Mouse (Mus musculus) embryonic facial prominence, embryonic 10.5 days (tissue): ENCODE measurements around the gene Acsbg2. TPM values are rescaled to one million over a fixed set of nuclear protein-coding genes. Genes with fewer than 3 reads are reported as not detected.
"Not testable (repeated sequence)": the region's sequence is repeated elsewhere in the genome, so short reads cannot be mapped to it uniquely, and the experiment has no call there.

Experiments used
- DNase-seq: peaks from one replicate; pipeline ENCODE4 v3.0.0-alpha.2; 2017; ENCODE audit warnings: low spot score
- H3K27ac ChIP-seq: fragments of 300-500 bp; sonication (generic); replicated peaks from 2 replicates; pipeline ENCODE4 v1.5.1; 2016; ENCODE audit warnings: mild to moderate bottlenecking
- H3K27me3 ChIP-seq: fragments of 300-500 bp; sonication (generic); replicated peaks from 2 replicates; pipeline ENCODE4 v1.6.1; 2016; ENCODE audit warnings: low read depth, mild to moderate bottlenecking; ENCODE audit not compliant: poor library complexity, severe bottlenecking
- H3K36me3 ChIP-seq: fragments of 300-500 bp; sonication (generic); replicated peaks from 2 replicates; pipeline ENCODE4 v1.6.1; 2016; ENCODE audit warnings: mild to moderate bottlenecking, moderate library complexity
- H3K4me1 ChIP-seq: fragments of 300-500 bp; sonication (generic); 2 replicates; pipeline ENCODE4 v1.6.1; 2016
- H3K4me3 ChIP-seq: fragments of 300-500 bp; sonication (generic); 2 replicates; pipeline ENCODE4 v1.5.1; 2016; ENCODE audit warnings: mild to moderate bottlenecking, moderate library complexity
- H3K9me3 ChIP-seq: fragments of 300-500 bp; sonication (generic); 2 replicates; pipeline ENCODE4 v1.6.1; 2016; ENCODE audit warnings: mild to moderate bottlenecking
- whole genome bisulfite sequencing: fragments of 180-500 bp; shearing (Covaris S2); methylation state at CpG from one replicate; pipeline ENCODE4 v1.1.7; 2016; 5-methylcytosine and 5-hydroxymethylcytosine counted together
- polyA plus RNA-seq: library from polyadenylated mRNA; unstranded; fragments of >200 nt; fragmentation: Nextera tagmentation; extraction: Ambion mirVana; gene quantifications from 2 replicates; pipeline ENCODE4 v1.2.1, GENCODE M21; 2016

The Acsbg2 gene
- polyA plus RNA-seq, result not detected in 2 replicates

DNA sequence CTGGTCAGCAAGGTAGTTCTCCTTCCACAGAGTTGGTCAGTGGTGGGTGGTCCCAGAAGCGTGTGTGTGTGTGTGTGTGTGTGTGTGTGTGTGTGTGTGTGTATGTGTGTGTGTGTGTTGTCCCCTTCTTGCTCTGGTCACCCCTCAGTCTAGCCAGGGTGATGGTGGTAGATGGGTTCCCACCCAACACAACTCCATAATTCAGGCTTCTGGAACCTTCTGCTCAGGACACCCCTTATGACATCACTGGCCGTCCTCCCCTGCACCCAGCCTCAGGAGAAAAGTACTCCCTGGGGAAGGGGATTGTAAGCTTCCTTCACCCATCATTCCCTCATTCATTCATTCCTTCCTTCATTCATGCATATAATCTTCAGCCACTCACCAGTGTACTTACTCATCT is at the start of gene Acsbg2:
Gene Acsbg2, minus strand, starts transcription at position 211 of the 400 bp plus-strand sequence.
- no peak within 1 kb of the TSS for H3K4me3 ChIP-seq
- H3K9me3 ChIP-seq, result no peaks in the 10 kb centered on the region
- no peaks in the 10 kb centered on the region for H3K27me3 ChIP-seq
- no peaks in the 10 kb centered on the region for H3K4me1 ChIP-seq
- WGBS, result 86% methylated on average over 2 of the region's 2 CpGs
- no peaks in the 10 kb centered on the region for H3K36me3 ChIP-seq
- no peak within 1 kb of the TSS for H3K27ac ChIP-seq
- no peak for DNase-seq

DNA sequence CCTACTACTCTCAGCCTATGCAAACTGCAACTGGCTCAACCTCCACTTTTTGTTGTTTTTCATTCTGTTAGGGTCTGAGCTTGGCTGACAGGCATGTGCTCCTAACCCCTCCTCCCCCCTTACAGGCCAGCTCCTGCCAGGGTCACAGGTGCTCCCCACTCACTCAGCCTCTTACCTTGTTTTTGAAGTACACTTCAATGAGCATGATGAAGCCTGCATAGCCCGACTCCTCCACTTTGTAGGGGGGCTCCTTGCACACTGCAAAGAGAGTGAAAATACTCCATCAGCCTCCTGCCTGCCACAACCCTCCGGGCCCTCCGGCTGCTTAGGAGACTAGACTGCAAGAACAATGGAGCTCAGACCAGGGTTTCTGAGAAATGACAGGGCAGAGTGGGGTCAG is 45.5 kb upstream of the Acsbg2 start:
- peaks cover 99% of the 10 kb centered on the region for H3K36me3 ChIP-seq

DNA sequence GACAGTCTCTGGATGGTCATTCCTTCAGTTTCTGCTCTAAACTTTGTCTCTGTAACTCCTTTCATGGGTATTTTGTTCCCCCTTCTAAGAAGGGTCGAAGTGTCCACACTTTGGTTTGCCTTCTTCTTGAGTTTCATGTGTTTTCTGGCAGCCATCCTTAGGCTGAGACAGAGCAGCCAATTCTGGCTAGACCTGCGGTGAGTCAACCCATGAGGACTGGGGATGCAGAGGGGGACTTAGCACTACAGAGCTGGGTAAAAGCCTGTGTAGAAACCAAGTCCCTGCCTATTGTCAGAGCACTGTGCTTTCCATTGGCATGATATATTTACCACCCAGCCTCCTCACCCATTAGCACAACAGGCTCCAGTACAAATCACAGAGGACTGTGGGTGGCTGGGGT is 42.9 kb upstream of the Acsbg2 start:
- WGBS, result 95% methylated on average over 2 of the region's 2 CpGs
- H3K27ac ChIP-seq, result no peak overlapping the region
- H3K4me3 ChIP-seq, result no peak overlapping the region
- H3K36me3 ChIP-seq, result peaks cover 99% of the 10 kb centered on the region
- H3K9me3 ChIP-seq, result no peaks in the 10 kb centered on the region
- no peaks in the 10 kb centered on the region for H3K4me1 ChIP-seq
- no peaks in the 10 kb centered on the region for H3K27me3 ChIP-seq
- DNase-seq, result no peak

More for the DNA sequence above, 45.5 kb upstream of the Acsbg2 start:
- no peak overlapping the region for H3K27ac ChIP-seq
- H3K9me3 ChIP-seq, result no peaks in the 10 kb centered on the region
- H3K4me1 ChIP-seq, result no peaks in the 10 kb centered on the region
- no peaks in the 10 kb centered on the region for H3K27me3 ChIP-seq
- WGBS, result 88% methylated on average over 3 of the region's 3 CpGs
- DNase-seq, result no peak
- no peak overlapping the region for H3K4me3 ChIP-seq

DNA sequence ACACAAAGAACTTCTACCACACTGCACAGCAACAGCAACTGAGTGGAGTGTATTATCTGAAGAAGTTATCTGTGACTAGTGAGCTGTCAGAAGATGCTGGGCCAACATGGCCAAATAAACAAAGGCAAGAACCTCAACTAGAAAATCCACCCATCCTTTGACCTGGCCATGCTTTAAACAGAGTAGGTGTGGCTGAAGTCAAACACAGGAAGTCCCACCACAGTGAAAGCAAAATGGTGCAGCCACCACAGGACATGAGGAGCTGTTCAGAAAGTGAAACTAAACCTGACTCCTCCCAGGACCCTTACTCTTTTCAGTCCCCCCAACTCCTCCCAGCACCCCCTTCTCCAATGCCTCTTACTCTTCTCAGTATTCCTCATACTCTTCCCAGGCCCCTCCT is 39.2 kb upstream of the Acsbg2 start:
- Histone ChIP-seq H3K27me3 (no peaks in the 10 kb centered on the region), H3K36me3 (peaks cover 99% of the 10 kb centered on the region), H3K9me3 (no peaks in the 10 kb centered on the region), H3K4me1 (no peaks in the 10 kb centered on the region), H3K27ac (no peak overlapping the region), H3K4me3 (no peak overlapping the region)
- DNase-seq, result no peak

DNA sequence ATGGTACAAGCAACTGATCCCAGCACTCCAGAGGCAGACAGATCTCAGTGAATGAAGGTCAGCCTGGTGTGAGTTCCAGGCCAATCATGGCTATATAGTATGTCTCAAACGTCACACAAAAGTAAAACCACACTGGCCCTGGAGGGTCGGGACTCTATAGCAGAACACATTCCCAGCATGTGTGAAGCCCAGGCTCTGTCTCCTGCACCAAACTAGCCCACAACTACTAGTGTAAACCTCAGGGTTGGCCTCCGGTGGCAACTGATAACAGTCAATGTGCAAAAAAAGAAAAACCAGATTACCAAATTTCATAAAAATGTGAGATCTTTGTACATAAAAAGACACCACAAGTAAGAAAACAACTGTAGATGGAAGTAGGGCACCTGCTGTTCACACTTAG is 38.8 kb upstream of the Acsbg2 start:
- Histone ChIP-seq H3K4me3 (no peak overlapping the region), H3K9me3 (no peaks in the 10 kb centered on the region), H3K36me3 (peaks cover 99% of the 10 kb centered on the region), H3K4me1 (no peaks in the 10 kb centered on the region), H3K27me3 (no peaks in the 10 kb centered on the region), H3K27ac (no peak overlapping the region)
- 90% methylated on average over 3 of the region's 3 CpGs for WGBS
- DNase-seq, result no peak

DNA sequence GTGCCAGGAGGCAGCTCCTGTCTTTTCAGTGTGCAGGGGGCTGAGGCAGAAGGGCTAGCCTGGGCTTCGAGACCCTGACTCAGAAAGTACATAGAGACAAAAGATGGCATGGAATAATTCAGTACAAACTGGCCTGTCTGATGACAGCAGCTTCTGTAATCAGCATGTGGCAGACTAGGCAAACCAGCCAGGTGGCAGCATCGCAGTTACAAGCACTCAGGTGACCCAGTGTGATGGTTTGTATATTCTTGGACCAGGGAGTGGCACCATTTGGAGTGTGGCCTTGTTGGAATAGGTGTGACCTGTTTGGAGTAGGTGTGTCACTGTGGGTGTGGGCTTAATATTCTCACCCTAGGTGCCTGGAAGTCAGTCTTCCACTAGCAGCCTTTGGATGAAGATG is 35.5 kb upstream of the Acsbg2 start:
- H3K27me3 ChIP-seq, H3K4me1 ChIP-seq, H3K4me3 ChIP-seq, H3K9me3 ChIP-seq, DNase-seq, H3K27ac ChIP-seq: not testable (repeated sequence)
- H3K36me3 ChIP-seq, result peaks cover 100% of the 10 kb centered on the region
- 90% methylated on average over 2 of the region's 2 CpGs for WGBS

DNA sequence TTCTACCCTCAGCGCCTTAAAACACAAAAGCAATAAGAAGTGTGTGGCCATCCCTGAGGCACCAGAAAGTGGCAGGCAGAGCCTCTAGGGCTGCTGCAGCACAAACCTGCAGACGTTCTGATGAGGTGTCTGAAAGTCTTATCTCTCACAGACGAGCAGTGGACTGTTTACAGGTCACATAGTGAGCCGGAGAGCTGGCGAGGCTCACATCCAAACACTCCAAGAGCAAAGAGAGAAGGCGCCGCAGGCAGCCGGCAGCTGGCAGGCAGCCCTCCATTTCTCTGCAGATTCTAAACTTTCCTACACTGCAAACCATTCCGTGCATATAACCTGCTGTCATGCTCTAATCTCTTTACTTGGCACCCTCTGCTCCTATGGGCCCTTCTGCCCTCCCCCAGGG is 33.6 kb upstream of the Acsbg2 start:
- Histone ChIP-seq H3K4me3 (no peak overlapping the region), H3K27ac (no peak overlapping the region), H3K9me3 (no peaks in the 10 kb centered on the region), H3K36me3 (peaks cover 100% of the 10 kb centered on the region), H3K27me3 (no peaks in the 10 kb centered on the region), H3K4me1 (no peaks in the 10 kb centered on the region)
- WGBS, result 85% methylated on average over 9 of the region's 9 CpGs
- DNase-seq, result no peak

DNA sequence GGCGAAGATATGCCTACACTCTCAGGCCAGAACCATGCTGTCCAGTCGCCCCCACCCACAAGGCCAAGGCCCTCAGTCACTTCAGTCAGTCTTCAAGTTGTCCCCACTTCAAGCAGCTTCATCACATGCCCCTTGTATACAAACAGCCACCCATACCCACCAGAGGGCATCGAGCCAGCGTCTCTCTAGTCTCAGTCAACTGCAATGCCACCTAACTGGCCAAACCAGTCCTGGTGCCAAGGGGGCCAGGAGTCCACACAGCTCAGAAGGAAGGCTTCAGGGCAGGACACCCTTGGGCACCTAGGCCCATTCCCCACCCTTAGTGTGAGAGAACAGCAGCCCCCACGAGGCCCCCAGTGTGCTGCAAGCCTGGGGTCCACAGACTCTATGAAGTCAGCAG is 32.8 kb upstream of the Acsbg2 start:
- no peak overlapping the region for H3K4me3 ChIP-seq
- H3K27ac ChIP-seq, result no peak overlapping the region
- no peaks in the 10 kb centered on the region for H3K27me3 ChIP-seq
- H3K36me3 ChIP-seq, result peaks cover 100% of the 10 kb centered on the region
- H3K9me3 ChIP-seq, result no peaks in the 10 kb centered on the region
- 88% methylated on average over 5 of the region's 5 CpGs for WGBS
- no peak for DNase-seq
- no peaks in the 10 kb centered on the region for H3K4me1 ChIP-seq

DNA sequence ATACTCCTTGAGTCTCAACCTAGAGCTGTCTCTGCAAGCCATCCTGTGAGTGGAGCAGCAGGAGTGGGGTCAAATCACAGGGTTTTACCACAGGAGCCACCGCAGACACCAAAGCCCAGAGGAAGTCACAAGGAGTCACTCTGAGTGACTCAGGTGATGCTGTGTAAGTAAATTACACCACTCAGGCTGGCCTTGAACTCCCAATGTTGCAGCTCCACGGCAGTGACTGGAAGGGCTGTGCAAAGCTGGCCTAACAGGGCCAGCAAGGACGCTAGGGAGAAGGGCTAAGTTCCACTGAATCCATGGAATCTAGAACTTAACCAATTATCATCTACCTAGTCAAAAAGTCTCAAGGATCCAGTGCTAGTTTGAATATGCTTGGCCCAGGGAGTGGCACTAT is 31.9 kb upstream of the Acsbg2 start:
- Histone ChIP-seq H3K4me3 (no peak overlapping the region), H3K27me3 (no peaks in the 10 kb centered on the region), H3K27ac (no peak overlapping the region), H3K4me1 (no peaks in the 10 kb centered on the region), H3K36me3 (peaks cover 100% of the 10 kb centered on the region), H3K9me3 (no peaks in the 10 kb centered on the region)
- no peak for DNase-seq
- WGBS, result 91% methylated on average over 3 of the region's 3 CpGs

DNA sequence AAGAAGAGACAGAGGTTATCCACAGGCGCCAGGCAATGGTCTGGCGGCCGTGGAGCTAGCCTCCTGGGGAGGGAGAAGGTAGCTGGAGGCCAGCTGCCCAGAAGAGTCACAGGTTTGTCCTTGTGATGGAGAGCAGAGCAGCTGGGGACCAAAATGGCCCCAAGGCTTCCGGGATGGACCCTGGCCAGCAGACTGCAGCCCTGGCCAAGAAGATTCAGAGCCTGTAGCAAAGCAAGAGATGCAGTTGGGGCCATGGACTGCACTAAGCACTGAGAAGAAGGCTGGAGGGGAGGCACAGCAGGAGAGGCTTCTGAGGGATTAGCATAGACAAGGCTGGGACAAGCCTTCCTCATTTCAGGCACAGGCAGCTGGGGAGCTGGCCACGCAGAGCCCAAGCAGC is 28.5 kb upstream of the Acsbg2 start:
- Histone ChIP-seq H3K27ac (no peak overlapping the region), H3K27me3 (no peaks in the 10 kb centered on the region), H3K4me1 (no peaks in the 10 kb centered on the region), H3K9me3 (no peaks in the 10 kb centered on the region), H3K4me3 (no peak overlapping the region), H3K36me3 (peaks cover 100% of the 10 kb centered on the region)
- DNase-seq, result no peak
- 83% methylated on average over 5 of the region's 5 CpGs for WGBS

DNA sequence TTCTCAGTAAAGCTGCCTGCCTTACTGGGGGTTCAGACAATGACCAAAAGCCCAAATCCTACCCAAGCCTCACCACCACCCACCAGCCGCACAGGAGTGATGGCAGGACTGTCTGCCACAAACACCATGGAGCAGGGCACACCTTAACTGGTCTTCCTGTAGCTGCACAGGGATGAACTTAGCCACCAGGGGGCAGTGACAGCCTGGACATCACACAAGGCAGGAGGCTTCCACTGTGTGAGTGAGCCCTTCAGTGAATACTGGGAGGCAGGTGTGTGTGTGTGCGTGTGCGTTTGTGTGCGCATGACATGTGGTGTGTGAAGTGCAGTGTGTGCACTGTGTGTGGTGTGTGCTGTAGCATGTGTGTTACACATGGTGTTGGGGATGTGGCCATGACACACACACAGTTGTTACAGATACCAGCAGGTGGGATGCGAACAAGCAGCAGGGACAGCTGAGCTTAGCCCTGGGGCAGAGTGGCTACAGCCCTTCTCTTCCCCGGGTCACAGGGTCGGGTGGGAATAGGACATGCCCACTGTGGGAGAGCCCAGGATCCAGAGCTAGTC is 23.5 kb upstream of the Acsbg2 start:
- Histone ChIP-seq H3K36me3 (peaks cover 100% of the 10 kb centered on the region), H3K4me1 (no peaks in the 10 kb centered on the region), H3K27ac (no peak overlapping the region), H3K27me3 (no peaks in the 10 kb centered on the region), H3K4me3 (no peak overlapping the region), H3K9me3 (no peaks in the 10 kb centered on the region)
- WGBS, result 83% methylated on average over 7 of the region's 7 CpGs
- DNase-seq, result peak; percentile 73

DNA sequence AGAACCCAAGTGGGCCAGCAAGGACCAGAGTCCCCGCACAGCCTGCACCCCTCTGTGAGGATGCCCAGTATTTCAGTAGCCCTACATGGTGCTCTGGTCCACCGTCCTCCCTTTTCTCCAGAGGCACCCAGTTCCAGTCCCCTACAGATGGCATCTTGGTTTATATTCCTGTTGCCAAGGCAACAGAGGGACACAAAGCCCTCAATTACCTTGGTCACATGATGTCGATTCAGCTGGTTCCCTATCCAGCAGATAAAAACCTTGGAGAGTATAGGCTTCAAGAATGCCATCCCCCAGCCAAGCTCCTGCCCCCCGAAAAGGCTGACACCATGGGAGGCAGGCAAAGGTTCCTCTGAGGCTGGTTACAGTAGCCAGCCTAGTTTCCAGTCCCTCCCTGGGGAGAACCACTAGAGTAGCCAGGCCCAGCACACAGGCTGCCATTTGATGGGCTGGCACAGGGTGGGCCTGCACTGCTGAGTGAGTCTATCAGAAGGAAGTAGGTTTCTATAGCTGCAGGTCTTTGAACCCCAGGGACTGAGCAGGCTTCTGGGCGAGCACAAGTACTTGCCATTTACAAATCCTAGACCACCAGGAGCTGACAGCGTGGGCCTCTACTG is 22.4 kb upstream of the Acsbg2 start:
- Histone ChIP-seq H3K27me3 (no peaks in the 10 kb centered on the region), H3K27ac (no peak overlapping the region), H3K4me1 (no peaks in the 10 kb centered on the region), H3K4me3 (no peak overlapping the region), H3K36me3 (peaks cover 100% of the 10 kb centered on the region), H3K9me3 (peaks cover 2% of the 10 kb centered on the region; the same call in 1 of the 2 replicates)
- WGBS, result 86% methylated on average over 6 of the region's 6 CpGs
- no peak for DNase-seq

DNA sequence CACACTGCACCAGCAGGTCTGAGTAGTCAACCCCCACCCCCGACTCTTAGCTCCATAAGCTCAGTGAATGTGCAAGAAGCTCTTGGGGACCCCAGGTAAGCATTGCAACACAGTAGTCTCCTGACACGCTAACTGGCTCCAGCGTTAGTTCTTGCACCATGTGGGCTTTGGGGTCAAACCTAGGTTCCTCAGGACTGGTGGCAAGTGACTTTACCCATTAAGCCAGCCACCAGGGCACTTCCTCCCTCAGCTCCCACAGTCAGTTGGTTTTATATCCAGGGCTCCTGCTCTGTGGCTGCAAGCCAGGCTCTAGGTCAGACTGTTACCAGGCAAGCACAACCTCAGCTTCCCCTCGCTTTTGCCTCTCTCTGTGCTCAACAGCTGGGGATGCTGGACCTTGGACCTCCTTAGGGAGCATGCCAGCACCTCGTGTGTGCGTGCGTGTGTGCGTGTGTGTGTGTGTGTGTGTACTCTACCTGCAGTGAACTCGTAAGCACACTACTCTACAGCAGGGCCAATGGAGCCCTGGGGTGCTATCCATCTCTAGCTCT is 21.2 kb upstream of the Acsbg2 start:
- H3K27ac ChIP-seq, result no peak overlapping the region
- no peak overlapping the region for H3K4me3 ChIP-seq
- H3K9me3 ChIP-seq, result peaks cover 2% of the 10 kb centered on the region; the same call in 1 of the 2 replicates
- no peaks in the 10 kb centered on the region for H3K4me1 ChIP-seq
- no peaks in the 10 kb centered on the region for H3K27me3 ChIP-seq
- no peak for DNase-seq
- peaks cover 100% of the 10 kb centered on the region for H3K36me3 ChIP-seq
- WGBS, result 95% methylated on average over 9 of the region's 9 CpGs
